Mouse (Mus musculus) CD4-positive, CD25-positive, alpha-beta regulatory T cell, adult 9 weeks (primary cell): ENCODE results near the gene Arhgap45. TPM values are rescaled to one million over a fixed set of nuclear protein-coding genes. Genes with fewer than 3 reads are reported as not detected.

Source experiments
- polyA plus RNA-seq: library from polyadenylated mRNA; unstranded; fragments of 100-300 nt; shearing (Covaris generic); gene quantifications from one replicate; pipeline ENCODE4 v1.2.1, GENCODE M21; 2017

Arhgap45 gene
- 911 TPM for polyA plus RNA-seq

DNA sequence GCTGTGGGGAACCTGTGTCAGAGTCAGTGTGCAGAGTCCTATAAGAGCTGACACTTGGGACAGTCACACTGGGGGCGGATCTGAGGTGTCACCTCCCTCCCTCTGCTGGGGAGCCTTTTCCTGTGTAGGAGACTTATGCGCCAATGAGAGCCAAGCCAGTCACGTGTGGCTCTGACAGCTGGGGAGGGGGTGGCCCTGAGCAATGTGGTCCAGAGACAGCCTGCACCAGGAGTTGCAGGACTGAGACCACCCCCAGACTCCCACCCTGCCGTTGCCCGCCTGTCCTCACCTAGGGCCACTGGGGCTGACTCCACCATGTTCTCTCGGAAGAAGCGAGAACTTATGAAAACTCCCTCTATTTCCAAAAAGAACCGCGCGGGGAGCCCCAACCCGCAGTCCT, at the start of gene Arhgap45:
TSS of gene Arhgap45 (plus strand) at position 143 of the 400 bp plus-strand sequence.

GRCm38 (mm10) chr10:79970415-79971182, 45.9 kb upstream of the Arhgap45 start, which contains the start of gene Grin3b:
TSS of gene Grin3b (plus strand) at chr10:79970715.

GRCm38 (mm10) chr10:79984195-79984816, 32.1 kb upstream of the Arhgap45 start, which contains the start of gene Tmem259:
TSS of gene Tmem259 (minus strand) at chr10:79984330.

DNA sequence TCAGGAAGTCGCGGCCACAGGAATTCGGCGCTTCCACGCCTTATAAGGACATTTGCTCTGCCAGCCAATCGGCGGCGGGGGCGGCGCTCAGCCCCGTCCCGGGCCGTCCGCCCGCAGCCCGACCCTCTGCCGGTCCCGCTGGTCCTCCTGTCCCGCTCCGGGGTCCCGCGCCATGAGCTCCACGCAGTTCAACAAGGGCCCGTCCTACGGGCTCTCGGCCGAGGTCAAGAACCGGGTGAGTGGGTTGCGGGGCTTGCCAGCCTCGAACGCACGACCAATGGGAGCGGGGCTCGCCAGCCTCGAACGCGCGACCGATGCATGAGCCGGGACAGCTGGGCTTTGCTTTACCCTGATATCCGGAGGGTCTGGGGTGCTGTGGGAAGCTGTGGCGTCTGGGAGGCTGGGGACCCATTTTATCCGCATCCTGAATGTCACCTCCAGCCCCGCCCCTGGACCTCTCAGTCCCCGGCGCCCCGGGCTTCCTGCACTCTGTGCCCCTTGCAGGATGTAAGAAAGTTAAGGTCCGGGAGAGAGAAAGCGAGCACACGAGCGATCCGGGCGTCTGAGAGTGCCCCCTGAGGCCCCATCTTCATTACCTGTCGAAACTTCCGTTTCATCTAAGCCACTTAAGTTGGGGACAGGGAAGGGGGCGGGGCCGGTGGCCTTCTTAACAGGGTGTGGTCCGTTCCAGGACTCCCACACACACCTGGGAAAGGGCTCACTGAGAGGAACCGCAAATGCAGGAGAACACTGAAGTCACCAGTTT, 27.8 kb upstream of the Arhgap45 start, which contains the start of gene Cnn2:
TSS of gene Cnn2 (plus strand) at position 79 of the 766 bp plus-strand sequence.

DNA sequence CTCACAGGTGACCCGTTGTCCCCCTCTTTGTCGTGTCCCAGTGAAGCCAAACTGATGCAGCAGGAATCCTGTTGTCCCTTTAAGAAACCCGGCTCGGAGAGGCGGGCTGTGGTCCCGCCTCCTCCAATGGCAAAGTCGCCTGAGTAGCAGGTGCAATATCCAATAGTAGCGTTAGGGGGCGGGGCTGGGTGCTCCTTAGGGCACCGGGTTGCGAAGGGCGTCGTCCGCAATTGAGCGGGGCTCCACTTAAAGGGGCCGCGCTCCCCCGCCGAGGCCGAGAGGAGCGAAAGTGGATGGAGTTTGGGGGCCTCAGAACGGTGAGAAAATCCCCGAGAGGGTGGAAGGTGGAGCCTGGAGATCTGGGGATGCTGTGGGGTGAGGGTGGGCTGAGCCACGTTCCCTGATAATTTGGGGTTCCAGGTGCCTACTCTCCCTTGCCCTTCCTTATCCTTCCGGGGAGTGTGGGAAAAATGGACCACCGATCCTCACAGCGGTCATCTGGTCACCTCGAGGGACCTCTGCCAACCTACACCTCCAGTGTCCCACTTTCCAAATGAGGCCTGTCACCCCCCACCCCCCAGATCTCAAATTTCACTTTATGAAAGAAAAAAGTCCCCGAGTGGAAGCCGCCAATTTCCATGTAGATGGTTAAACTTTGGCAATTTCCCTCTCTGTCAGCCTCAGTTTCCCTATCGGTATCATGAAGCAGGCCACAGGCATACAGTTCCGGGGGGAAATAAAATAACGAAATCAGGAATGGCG, 20.0 kb upstream of the Arhgap45 start, which contains the start of gene Abca7:
TSS of gene Abca7 (plus strand) at position 223 of the 762 bp plus-strand sequence.

DNA sequence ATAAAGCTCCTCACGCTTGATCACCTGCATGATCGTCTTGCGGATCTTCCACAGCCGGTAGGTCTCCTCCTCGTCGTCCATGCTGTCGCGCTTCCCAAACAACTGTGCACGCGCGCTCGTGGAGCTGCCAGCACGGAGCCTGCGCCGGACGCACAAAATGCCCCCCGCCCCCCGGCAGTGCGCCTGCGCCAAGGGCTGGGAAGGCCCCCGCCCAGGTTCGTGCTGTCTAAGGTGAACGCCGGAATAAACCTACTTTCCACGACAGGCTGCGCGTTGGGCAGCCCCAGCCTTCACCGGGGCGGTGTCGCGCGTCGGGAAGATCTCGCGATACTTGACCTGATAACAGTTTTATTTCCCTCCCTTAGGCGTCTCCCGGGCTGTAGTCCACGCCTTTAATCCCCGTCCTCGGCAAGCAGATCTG, 23.1 kb downstream of the Arhgap45 start, which contains the start of gene Polr2e:
TSS of gene Polr2e (minus strand) at position 237 of the 421 bp plus-strand sequence.

GRCm38 (mm10) chr10:80047041-80047565, 30.6 kb downstream of the Arhgap45 start, which contains the start of gene Gpx4:
TSS of gene Gpx4 (plus strand) at chr10:80047166.

Other genes with a start within 250 kb of the Arhgap45 start
- gene Rnf126, start 249.7 kb upstream of the Arhgap45 start, polyA plus RNA-seq: 4.2 TPM
- 0.52 TPM for gene Fstl3, start 239.4 kb upstream of the Arhgap45 start, polyA plus RNA-seq
- gene Prss57, start 225.7 kb upstream of the Arhgap45 start, polyA plus RNA-seq: not detected
- gene Palm, start 223.1 kb upstream of the Arhgap45 start, polyA plus RNA-seq: 0.27 TPM
- not detected for gene Misp, start 195.7 kb upstream of the Arhgap45 start, polyA plus RNA-seq
- 357 TPM for gene Ptbp1, start 162.2 kb upstream of the Arhgap45 start, polyA plus RNA-seq
- gene Prtn3, start 142.2 kb upstream of the Arhgap45 start, polyA plus RNA-seq: not detected
- 5.6 TPM for gene Plppr3, start 142.0 kb upstream of the Arhgap45 start, polyA plus RNA-seq
- gene Elane, start 130.4 kb upstream of the Arhgap45 start, polyA plus RNA-seq: not detected
- gene Cfd, start 125.8 kb upstream of the Arhgap45 start, polyA plus RNA-seq: not detected
- gene Med16, start 107.7 kb upstream of the Arhgap45 start, polyA plus RNA-seq: 18.3 TPM
- 3.7 TPM for gene Gm26602, start 105.8 kb upstream of the Arhgap45 start, polyA plus RNA-seq
- gene Kiss1r, start 99.7 kb upstream of the Arhgap45 start, polyA plus RNA-seq: 0.24 TPM
- 205 TPM for gene R3hdm4, start 95.4 kb upstream of the Arhgap45 start, polyA plus RNA-seq
- gene Arid3a, start 89.6 kb upstream of the Arhgap45 start, polyA plus RNA-seq: 7.4 TPM
- 79.7 TPM for gene Wdr18, start 56.5 kb upstream of the Arhgap45 start, polyA plus RNA-seq
- gene Grin3b, start 45.9 kb upstream of the Arhgap45 start, polyA plus RNA-seq: 0.22 TPM
- 3.8 TPM for gene Tmem259, start 32.3 kb upstream of the Arhgap45 start, polyA plus RNA-seq
- 1,134 TPM for gene Cnn2, start 28.1 kb upstream of the Arhgap45 start, polyA plus RNA-seq
- gene Abca7, start 20.2 kb upstream of the Arhgap45 start, polyA plus RNA-seq: 62.4 TPM
- 250 TPM for gene Polr2e, start 23.1 kb downstream of the Arhgap45 start, polyA plus RNA-seq
- gene Gpx4, start 30.5 kb downstream of the Arhgap45 start, polyA plus RNA-seq: 504 TPM
- 71.4 TPM for gene Sbno2, start 88.9 kb downstream of the Arhgap45 start, polyA plus RNA-seq
- gene Stk11, start 99.2 kb downstream of the Arhgap45 start, polyA plus RNA-seq: 10.0 TPM
- 362 TPM for gene Atp5d, start 122.0 kb downstream of the Arhgap45 start, polyA plus RNA-seq
- gene Cbarp, start 124.2 kb downstream of the Arhgap45 start, polyA plus RNA-seq: 2.3 TPM
- 1.5 TPM for gene Midn, start 131.6 kb downstream of the Arhgap45 start, polyA plus RNA-seq
- gene Cirbp, start 149.3 kb downstream of the Arhgap45 start, polyA plus RNA-seq: 293 TPM
- gene 1600002K03Rik, start 156.3 kb downstream of the Arhgap45 start, polyA plus RNA-seq: 32.8 TPM
- gene Efna2, start 162.8 kb downstream of the Arhgap45 start, polyA plus RNA-seq: 0.38 TPM
- 130 TPM for gene Mum1, start 209.8 kb downstream of the Arhgap45 start, polyA plus RNA-seq
- gene Ndufs7, start 232.5 kb downstream of the Arhgap45 start, polyA plus RNA-seq: 347 TPM
- gene Gamt, start 244.4 kb downstream of the Arhgap45 start, polyA plus RNA-seq: 1.8 TPM
- 40.9 TPM for gene Dazap1, start 244.8 kb downstream of the Arhgap45 start, polyA plus RNA-seq